Mouse (Mus musculus): ENCODE results near the gene AC109138.7. TPM values are rescaled to one million over a fixed set of nuclear protein-coding genes. Genes with fewer than 3 reads are reported as not detected.
"Not testable (repeated sequence)": the region's sequence is repeated elsewhere in the genome, so short reads cannot be mapped to it uniquely, and the experiment has no call there.

The AC109138.7 gene
- polyA plus RNA-seq, 1 experiment: not detected

DNA sequence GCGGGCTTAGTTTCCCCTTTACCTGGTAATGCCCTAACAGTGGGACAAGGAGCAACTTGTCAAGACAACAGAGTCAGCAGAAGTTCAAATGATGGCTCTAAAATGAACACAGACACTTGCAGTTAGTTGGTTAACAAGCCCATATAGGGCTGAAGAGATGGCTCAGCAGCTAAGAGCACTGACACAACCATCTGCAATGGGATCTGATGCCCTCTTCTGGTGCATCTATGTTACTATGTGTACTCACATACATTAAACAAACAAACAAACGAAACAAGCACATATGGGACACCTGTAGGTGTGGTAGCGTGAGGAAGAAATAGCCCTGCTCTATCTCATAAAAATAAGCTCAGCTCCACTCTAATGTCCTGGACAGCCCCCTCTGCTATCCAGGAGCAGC, 28.3 kb downstream of the AC109138.7 start:
- no peak for DNase-seq (ENCODE audit: extremely low spot score in 1 of 2, low spot score in 1 of 2)

- DNase-seq (ENCODE audit: extremely low spot score in 1 of 2, low spot score in 1 of 2): no peak
Observed at GRCm38 (mm10) chr19:4244775-4245174, 30.6 kb downstream of the AC109138.7 start.

- no peak for DNase-seq (ENCODE audit: extremely low spot score in 1 of 2, low spot score in 1 of 2)
Observed at GRCm38 (mm10) chr19:4247010-4247409, 32.9 kb downstream of the AC109138.7 start.

- DNase-seq (ENCODE audit: extremely low spot score in 1 of 2, low spot score in 1 of 2): not testable (repeated sequence)
Observed at GRCm38 (mm10) chr19:4248683-4249082, 34.5 kb downstream of the AC109138.7 start.

GRCm38 (mm10) chr19:4254230-4254629, 40.1 kb downstream of the AC109138.7 start:
- DNase-seq (ENCODE audit: extremely low spot score in 1 of 2, low spot score in 1 of 2): no peak

DNA sequence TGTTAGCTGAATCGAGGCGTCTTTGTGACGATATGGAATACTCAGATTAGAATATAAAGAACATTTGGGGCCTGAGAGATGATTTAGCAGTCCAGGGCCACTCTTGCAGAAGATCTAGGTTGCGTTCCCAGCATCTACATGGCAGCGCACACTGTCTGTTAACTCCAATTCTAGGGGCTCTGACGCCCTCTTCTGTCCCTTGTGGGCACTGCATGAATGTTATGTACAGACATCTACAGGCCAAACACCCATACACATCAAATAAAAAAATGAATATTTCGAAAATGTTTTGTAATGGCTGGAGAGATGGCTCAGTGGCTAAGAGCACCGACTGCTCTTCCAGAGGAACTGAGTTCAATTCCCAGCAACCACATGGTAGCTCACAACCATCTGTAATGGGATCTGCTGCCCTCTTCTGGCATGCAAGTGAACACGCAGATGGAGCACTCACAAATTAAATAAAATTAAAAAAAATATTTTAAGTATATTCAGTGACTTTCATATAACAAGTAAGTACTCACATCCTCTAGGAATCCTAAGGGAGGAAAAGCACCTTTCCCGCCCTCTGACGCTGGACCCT, 41.5 kb downstream of the AC109138.7 start:
- no peak for DNase-seq (ENCODE audit: extremely low spot score in 1 of 2, low spot score in 1 of 2)

DNA sequence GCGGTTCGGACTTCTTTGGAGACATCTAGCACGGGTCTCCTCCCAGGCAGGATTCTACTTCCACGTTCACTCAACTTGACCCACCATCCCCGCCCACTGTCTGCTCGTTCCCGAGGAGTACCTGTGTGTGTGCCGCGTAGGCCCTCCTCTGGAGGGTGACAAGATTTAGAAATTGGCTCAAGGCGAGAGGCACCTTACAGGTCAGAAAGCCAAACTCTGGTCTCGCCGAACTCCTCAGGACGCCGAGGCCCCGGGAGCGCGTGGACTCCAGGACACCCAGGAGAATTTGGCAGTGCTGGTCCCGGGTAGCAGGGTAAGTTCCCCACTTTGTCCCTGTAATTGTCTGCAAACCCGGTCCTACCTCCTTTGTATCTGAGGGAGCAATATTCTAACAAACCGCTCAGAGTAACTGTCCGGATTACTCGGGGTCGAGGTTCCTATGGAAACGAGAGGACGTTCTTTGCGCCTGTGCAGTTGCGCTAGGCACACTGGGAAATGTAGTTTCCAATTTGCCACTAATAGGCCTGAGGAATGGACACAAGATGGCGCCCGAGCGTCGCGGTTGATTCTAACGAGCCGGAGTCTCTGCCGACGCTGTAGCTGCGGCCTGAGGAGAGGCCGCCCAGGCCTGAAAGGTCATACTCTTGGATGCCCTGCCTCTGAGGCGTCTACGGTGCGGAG, 43.2 kb downstream of the AC109138.7 start:
- DNase-seq (ENCODE audit: extremely low spot score in 1 of 2, low spot score in 1 of 2): peak; percentile 86 to 97

DNA sequence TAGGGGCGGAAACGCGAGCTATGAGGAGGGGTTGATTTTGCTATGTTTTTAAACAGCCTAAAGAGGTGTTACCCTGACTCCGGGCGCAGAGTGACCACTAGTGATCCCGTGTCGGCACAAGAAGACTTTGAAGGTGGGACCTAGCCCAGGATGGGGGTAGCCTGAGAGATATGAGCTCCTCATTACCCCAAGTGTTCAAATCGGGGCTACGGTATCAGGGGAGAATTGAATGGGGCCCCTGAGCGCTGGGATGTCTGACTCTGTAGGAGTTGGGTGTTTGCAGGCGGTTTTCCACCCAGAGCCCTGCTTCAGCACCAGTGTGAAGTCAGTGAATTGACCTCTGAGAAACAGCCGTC, 43.7 kb downstream of the AC109138.7 start:
- DNase-seq (ENCODE audit: extremely low spot score in 1 of 2, low spot score in 1 of 2): no peak

DNA sequence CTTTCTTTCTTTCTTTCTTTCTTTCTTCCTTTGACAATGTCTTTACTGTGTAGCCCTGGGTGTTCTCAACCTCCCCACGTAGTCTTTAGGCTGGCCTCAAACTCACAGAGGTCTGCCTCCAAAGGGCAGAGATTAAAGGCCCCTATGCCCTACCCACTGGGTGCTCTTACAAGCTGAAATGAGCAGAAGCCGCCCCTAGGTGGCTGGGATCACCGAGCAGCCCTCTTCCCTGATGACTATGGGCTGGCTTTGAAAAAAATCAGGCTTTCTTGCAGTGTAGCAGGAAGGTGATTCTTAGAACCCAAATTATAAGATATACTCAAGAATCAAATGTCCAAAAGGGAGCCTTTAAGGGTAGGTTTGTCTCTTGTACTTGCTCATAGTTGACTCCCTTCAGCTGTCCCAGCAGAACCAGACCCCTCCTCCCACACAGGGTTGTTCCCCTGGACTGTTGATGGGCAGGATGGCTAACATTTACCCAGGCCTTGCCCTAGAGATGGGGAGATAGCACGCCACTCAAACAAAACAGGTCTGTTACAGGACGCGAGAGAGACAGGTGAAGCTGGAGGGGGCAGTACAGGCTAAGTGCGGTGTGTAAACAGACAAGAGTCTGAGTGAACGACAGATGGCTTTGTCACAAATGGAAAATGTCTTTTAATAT, 47.0 kb downstream of the AC109138.7 start:
- no peak for DNase-seq (ENCODE audit: extremely low spot score in 1 of 2, low spot score in 1 of 2)

GRCm38 (mm10) chr19:4262756-4263155, 48.6 kb downstream of the AC109138.7 start:
- DNase-seq (ENCODE audit: extremely low spot score in 1 of 2, low spot score in 1 of 2): no peak

DNA sequence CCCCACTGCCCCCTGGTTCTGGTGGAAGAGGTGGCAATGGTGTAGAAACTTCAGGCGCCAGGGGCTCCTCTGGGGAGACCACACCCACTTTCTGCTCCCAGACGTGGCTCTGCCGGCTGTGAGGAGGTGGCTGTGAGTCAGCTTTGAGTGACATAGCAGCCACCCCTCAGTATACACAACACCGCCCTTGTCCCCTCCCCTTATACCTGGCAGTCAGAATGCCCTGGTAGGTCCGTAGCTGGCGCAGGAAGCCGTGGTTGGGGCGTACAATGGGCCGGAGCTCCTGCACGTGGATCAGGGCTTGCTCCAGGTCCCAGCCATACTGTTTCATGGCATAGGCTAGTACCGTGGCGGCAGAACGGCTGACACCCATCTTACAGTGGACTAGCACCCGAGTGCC, 49.5 kb downstream of the AC109138.7 start:
- DNase-seq (ENCODE audit: extremely low spot score in 1 of 2, low spot score in 1 of 2): no peak

DNA sequence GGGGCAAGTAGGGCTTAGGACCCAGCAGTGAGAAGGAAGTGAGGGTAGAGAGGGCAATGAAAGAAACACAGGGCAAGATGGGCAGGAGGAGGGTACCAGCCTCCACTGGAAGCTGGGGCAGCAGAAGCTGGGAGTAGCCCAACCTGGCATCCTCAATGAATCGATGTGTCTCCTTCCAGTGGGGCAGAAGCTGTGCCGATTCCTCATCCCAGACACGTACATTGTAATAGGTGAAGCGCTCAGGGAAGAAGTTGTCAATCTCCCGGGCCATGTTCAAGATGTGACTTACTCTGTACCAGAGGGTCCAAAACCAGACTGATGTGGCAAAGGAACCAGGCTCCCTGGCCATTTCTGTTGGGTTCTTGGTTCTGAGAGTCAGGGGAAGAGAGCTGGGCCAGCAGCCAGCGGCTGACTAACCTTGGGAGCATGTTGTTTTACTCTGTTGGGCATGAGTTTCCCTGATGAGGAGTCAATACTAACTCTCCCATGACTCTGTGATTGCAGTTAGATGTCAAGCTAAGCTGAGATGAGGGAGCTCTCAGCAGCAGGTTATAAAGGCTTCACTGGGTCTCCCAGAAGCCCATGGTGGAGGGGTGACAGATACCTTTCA, 50.1 kb downstream of the AC109138.7 start:
- no peak for DNase-seq (ENCODE audit: extremely low spot score in 1 of 2, low spot score in 1 of 2)

DNA sequence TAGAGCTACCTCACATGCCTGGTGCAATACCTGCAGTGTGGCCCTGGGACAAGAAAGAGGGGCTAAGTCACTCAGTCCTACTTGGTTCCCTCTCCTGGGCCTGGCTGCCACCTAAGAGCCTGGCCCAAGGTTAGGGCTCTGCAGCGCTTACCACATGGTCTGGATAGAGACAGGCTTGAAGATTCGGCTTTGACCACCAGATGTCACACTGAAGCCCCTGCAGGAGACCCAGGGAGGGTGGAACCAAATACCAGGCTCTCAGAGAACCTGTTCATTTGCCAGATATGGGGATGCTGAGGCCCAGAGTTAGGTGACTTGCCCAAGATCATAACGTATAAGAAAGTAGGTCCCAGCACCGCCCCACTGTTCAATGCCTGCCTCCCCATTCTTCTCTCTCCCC, 51.8 kb downstream of the AC109138.7 start:
- DNase-seq (ENCODE audit: extremely low spot score in 1 of 2, low spot score in 1 of 2): no peak

GRCm38 (mm10) chr19:4268566-4269361, 54.6 kb downstream of the AC109138.7 start, which contains the start of gene Ssh3:
Gene Ssh3, minus strand, starts transcription at chr19:4269180.
- DNase-seq (ENCODE audit: extremely low spot score in 1 of 2, low spot score in 1 of 2): peak; percentile 54 to 76

DNA sequence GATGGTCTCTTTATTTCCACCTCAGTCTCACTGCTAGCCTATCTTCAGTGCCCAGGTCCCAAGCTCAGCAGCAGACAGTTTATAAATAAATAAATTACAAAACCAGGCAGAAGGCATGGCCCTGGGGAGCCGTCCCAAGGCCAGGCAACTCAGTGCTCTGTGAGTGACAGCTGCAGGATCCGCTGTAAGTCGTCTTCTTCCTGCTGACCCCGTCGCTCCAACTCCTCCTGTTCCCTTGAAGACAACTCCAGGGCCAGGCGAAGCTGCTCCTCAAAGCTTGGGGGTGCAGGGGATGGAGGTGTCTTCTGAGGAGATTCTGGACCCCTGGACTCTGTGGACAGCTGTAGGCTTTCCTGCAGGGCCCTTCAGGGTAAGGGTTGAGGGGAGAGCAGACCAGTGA, 56.0 kb downstream of the AC109138.7 start:
- DNase-seq (ENCODE audit: extremely low spot score in 1 of 2, low spot score in 1 of 2): no peak

GRCm38 (mm10) chr19:4270972-4271371, 56.8 kb downstream of the AC109138.7 start:
- DNase-seq (ENCODE audit: extremely low spot score in 1 of 2, low spot score in 1 of 2): no peak

- DNase-seq (ENCODE audit: extremely low spot score in 1 of 2, low spot score in 1 of 2): no peak
Observed at GRCm38 (mm10) chr19:4279487-4279886, 65.3 kb downstream of the AC109138.7 start.

GRCm38 (mm10) chr19:4280425-4280824, 66.3 kb downstream of the AC109138.7 start:
- DNase-seq (ENCODE audit: extremely low spot score in 1 of 2, low spot score in 1 of 2): no peak
